Mouse (Mus musculus): Measurements from ENCODE around the gene Usp20. TPM values are rescaled to one million over a fixed set of nuclear protein-coding genes. Genes with fewer than 3 reads are reported as not detected.
A peak's percentile ranks its signal among the peaks of the same experiment; 100 is the strongest.

The Usp20 gene
- total and polyA plus RNA-seq, 3 experiments, result 43.9 to 55.0 (median 50.8) TPM

- Histone ChIP-seq H3K36me3 (ENCODE audit: control insufficient read depth, insufficient read depth, low read length) (no peaks in the 10 kb centered on the region), H3K4me1 (ENCODE audit: control insufficient read depth, insufficient read depth, low read length) (peaks cover 2% of the 10 kb centered on the region; the same call in 1 of the 2 replicates), H3K79me2 (replicated peaks; ENCODE audit: control insufficient read depth, insufficient read depth, low read length) (no peaks in the 10 kb centered on the region), H3K27ac (no peak overlapping the region), H3K27me3 (ENCODE audit: control insufficient read depth, insufficient read depth, low read length) (no peaks in the 10 kb centered on the region), H3K4me3 (no peak overlapping the region), H3K9ac (ENCODE audit: low read depth, low read length) (no peak overlapping the region)
- no peak for TF ChIP-seq EP300 (IDR thresholded peaks at IDR 0.05; ENCODE audit: insufficient read depth, low read depth, low read length)
- TF ChIP-seq CTCF (IDR thresholded peaks at IDR 0.05), result no peak
- no peak for TF ChIP-seq POLR2A (IDR thresholded peaks at IDR 0.05; ENCODE audit: insufficient read depth, low read depth, low read length)
- 96% methylated on average over 1 of the region's 1 CpGs for whole genome bisulfite sequencing
- no peak for DNase-seq
- intact Hi-C loops (cut with DNase I), result no loop called here
Observed at GRCm38 (mm10) chr2:31060271-31060670, 78.2 kb downstream of the Usp20 start.

- intact Hi-C loops (cut with DNase I), result no loop called here
- peak in 1 of 2 experiments; percentile 61 for DNase-seq
- peaks cover 2% of the 10 kb centered on the region; the same call in 1 of the 2 replicates for H3K4me1 ChIP-seq (ENCODE audit: control insufficient read depth, insufficient read depth, low read length)
- no peak overlapping the region for H3K4me3 ChIP-seq
- H3K79me2 ChIP-seq (replicated peaks; ENCODE audit: control insufficient read depth, insufficient read depth, low read length), result no peaks in the 10 kb centered on the region
- no peak overlapping the region for H3K9ac ChIP-seq (ENCODE audit: low read depth, low read length)
- no peaks in the 10 kb centered on the region for H3K27me3 ChIP-seq (ENCODE audit: control insufficient read depth, insufficient read depth, low read length)
- TF ChIP-seq CTCF (IDR thresholded peaks at IDR 0.05) (no peak), POLR2A (IDR thresholded peaks at IDR 0.05; ENCODE audit: insufficient read depth, low read depth, low read length) (no peak), EP300 (IDR thresholded peaks at IDR 0.05; ENCODE audit: insufficient read depth, low read depth, low read length) (no peak)
- H3K27ac ChIP-seq, result no peak overlapping the region
- H3K36me3 ChIP-seq (ENCODE audit: control insufficient read depth, insufficient read depth, low read length), result no peaks in the 10 kb centered on the region
- WGBS, result 86% methylated on average over 28 of the region's 28 CpGs
Observed at GRCm38 (mm10) chr2:31060787-31061730, 79.0 kb downstream of the Usp20 start.

GRCm38 (mm10) chr2:31061868-31062628 is 80.0 kb downstream of the Usp20 start:
- TF ChIP-seq CTCF (IDR thresholded peaks at IDR 0.05) (no peak), POLR2A (IDR thresholded peaks at IDR 0.05; ENCODE audit: insufficient read depth, low read depth, low read length) (no peak), EP300 (IDR thresholded peaks at IDR 0.05; ENCODE audit: insufficient read depth, low read depth, low read length) (no peak)
- H3K27ac ChIP-seq, result no peak overlapping the region
- intact Hi-C loops (cut with DNase I), result no loop called here
- no peak for DNase-seq
- 83% methylated on average over 10 of the region's 10 CpGs for WGBS
- H3K9ac ChIP-seq (ENCODE audit: low read depth, low read length), result no peak overlapping the region
- H3K4me1 ChIP-seq (ENCODE audit: control insufficient read depth, insufficient read depth, low read length), result peaks cover 3% of the 10 kb centered on the region; the same call in 1 of the 2 replicates
- no peak overlapping the region for H3K4me3 ChIP-seq
- no peaks in the 10 kb centered on the region for H3K27me3 ChIP-seq (ENCODE audit: control insufficient read depth, insufficient read depth, low read length)
- H3K36me3 ChIP-seq (ENCODE audit: control insufficient read depth, insufficient read depth, low read length), result no peaks in the 10 kb centered on the region
- no peaks in the 10 kb centered on the region for H3K79me2 ChIP-seq (replicated peaks; ENCODE audit: control insufficient read depth, insufficient read depth, low read length)

- Histone ChIP-seq H3K36me3 (ENCODE audit: control insufficient read depth, insufficient read depth, low read length) (no peaks in the 10 kb centered on the region), H3K9ac (ENCODE audit: low read depth, low read length) (no peak overlapping the region), H3K4me3 (no peak overlapping the region), H3K4me1 (ENCODE audit: control insufficient read depth, insufficient read depth, low read length) (peaks cover 4% of the 10 kb centered on the region; the same call in 1 of the 2 replicates), H3K27ac (no peak overlapping the region), H3K79me2 (replicated peaks; ENCODE audit: control insufficient read depth, insufficient read depth, low read length) (no peaks in the 10 kb centered on the region), H3K27me3 (ENCODE audit: control insufficient read depth, insufficient read depth, low read length) (no peaks in the 10 kb centered on the region)
- DNase-seq, result no peak
- no peak for TF ChIP-seq CTCF (IDR thresholded peaks at IDR 0.05)
- no peak for TF ChIP-seq EP300 (IDR thresholded peaks at IDR 0.05; ENCODE audit: insufficient read depth, low read depth, low read length)
- TF ChIP-seq POLR2A (IDR thresholded peaks at IDR 0.05; ENCODE audit: insufficient read depth, low read depth, low read length), result no peak
- WGBS, result 84% methylated on average over 11 of the region's 11 CpGs
- intact Hi-C loops (cut with DNase I), result no loop called here
Observed at GRCm38 (mm10) chr2:31066019-31066789, 84.1 kb downstream of the Usp20 start.

- no peaks in the 10 kb centered on the region for H3K79me2 ChIP-seq (replicated peaks; ENCODE audit: control insufficient read depth, insufficient read depth, low read length)
- TF ChIP-seq EP300 (IDR thresholded peaks at IDR 0.05; ENCODE audit: insufficient read depth, low read depth, low read length) (no peak), POLR2A (IDR thresholded peaks at IDR 0.05; ENCODE audit: insufficient read depth, low read depth, low read length) (no peak), CTCF (IDR thresholded peaks at IDR 0.05) (no peak)
Observed at GRCm38 (mm10) chr2:31067059-31067595, 85.0 kb downstream of the Usp20 start.

More at GRCm38 (mm10) chr2:31067059-31067595, 85.0 kb downstream of the Usp20 start:
- Histone ChIP-seq H3K36me3 (ENCODE audit: control insufficient read depth, insufficient read depth, low read length) (no peaks in the 10 kb centered on the region), H3K9ac (ENCODE audit: low read depth, low read length) (no peak overlapping the region), H3K4me1 (ENCODE audit: control insufficient read depth, insufficient read depth, low read length) (peaks cover 3% of the 10 kb centered on the region; the same call in 1 of the 2 replicates), H3K27me3 (ENCODE audit: control insufficient read depth, insufficient read depth, low read length) (no peaks in the 10 kb centered on the region), H3K4me3 (no peak overlapping the region), H3K27ac (no peak overlapping the region)
- WGBS, result 90% methylated on average over 13 of the region's 13 CpGs
- intact Hi-C loops (cut with DNase I), result no loop called here
- no peak for DNase-seq
